Mouse (Mus musculus) liver, embryonic 14 days (tissue): ENCODE data around the gene 4833420G17Rik. TPM values are rescaled to one million over a fixed set of nuclear protein-coding genes. Genes with fewer than 3 reads are reported as not detected.

Experiments used
- polyA plus RNA-seq: library from polyadenylated mRNA; depleted of rRNA; stranded (reverse); fragments of >200 nt; gene quantifications from 2 replicates; pipeline ENCODE4 v1.2.3, GENCODE M21; 2012; rRNA removed

Gene 4833420G17Rik
- 19.2 and 25.4 TPM in 2 replicates for polyA plus RNA-seq

GRCm38 (mm10) chr13:119462596-119463560 lies at the start of gene 4833420G17Rik:
Gene 4833420G17Rik (plus strand): TSS chr13:119462768.

GRCm38 (mm10) chr13:119487880-119488580 lies 25.5 kb downstream of the 4833420G17Rik start, which contains the start of the genes Tmem267 and 3110070M22Rik:
Gene Tmem267 (plus strand): TSS chr13:119488039.
Gene 3110070M22Rik (minus strand): TSS chr13:119488383.

Other genes starting within 250 kb of the 4833420G17Rik start
- gene Paip1, start 34.2 kb upstream of the 4833420G17Rik start, polyA plus RNA-seq: 9.3 and 11.8 TPM in 2 replicates
- gene Tmem267, start 25.3 kb downstream of the 4833420G17Rik start, polyA plus RNA-seq: 6.5 and 9.2 TPM in 2 replicates
- gene 3110070M22Rik, start 25.6 kb downstream of the 4833420G17Rik start, polyA plus RNA-seq: 0.16 and 0.24 TPM in 2 replicates
- gene Ccl28, start 161.1 kb downstream of the 4833420G17Rik start, polyA plus RNA-seq: 0.11 and 0.20 TPM in 2 replicates
- gene Hmgcs1, start 227.6 kb downstream of the 4833420G17Rik start, polyA plus RNA-seq: 83.3 and 102 TPM in 2 replicates